Mouse (Mus musculus) spleen, adult 10 weeks (tissue): ENCODE measurements around the gene Dido1. TPM values are rescaled to one million over a fixed set of nuclear protein-coding genes. Genes with fewer than 3 reads are reported as not detected.

ENCODE experiments used
- polyA plus RNA-seq: library from polyadenylated mRNA; stranded (reverse); fragments of 350-450 nt; fragmentation: Illumina TruSeq; extraction: RNeasy Lipid Tissue Mini Kit (QIAGEN cat#74804); gene quantifications from one replicate; pipeline ENCODE4 v1.2.3, GENCODE M21; 2015; ENCODE audit warnings: low replicate concordance; ENCODE audit not compliant: insufficient read depth

The Dido1 gene
- polyA plus RNA-seq: 56.4 TPM

DNA sequence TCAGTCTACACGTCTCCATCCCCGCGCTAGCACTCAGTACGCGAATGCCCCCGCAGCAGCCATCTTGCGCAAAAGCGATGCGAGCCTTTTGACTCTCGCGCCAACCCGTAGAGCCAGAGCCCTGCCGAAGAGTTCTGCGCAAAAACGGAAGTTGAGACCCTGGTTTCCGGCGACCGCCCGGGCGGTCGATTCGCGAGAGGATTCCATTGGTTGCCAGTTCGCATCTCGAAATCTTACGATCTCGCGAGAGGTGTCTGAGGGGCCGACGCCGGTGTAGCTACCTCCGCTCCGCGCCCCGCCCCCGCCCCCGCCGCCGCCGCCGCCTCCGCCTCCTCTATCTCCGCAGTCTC lies at the start of gene Dido1, which contains the start of gene Gid8:
Dido1 (minus strand) TSS at position 77 of the 350 bp plus-strand sequence.
Gid8 (plus strand) TSS at position 195 of the 350 bp plus-strand sequence.

DNA sequence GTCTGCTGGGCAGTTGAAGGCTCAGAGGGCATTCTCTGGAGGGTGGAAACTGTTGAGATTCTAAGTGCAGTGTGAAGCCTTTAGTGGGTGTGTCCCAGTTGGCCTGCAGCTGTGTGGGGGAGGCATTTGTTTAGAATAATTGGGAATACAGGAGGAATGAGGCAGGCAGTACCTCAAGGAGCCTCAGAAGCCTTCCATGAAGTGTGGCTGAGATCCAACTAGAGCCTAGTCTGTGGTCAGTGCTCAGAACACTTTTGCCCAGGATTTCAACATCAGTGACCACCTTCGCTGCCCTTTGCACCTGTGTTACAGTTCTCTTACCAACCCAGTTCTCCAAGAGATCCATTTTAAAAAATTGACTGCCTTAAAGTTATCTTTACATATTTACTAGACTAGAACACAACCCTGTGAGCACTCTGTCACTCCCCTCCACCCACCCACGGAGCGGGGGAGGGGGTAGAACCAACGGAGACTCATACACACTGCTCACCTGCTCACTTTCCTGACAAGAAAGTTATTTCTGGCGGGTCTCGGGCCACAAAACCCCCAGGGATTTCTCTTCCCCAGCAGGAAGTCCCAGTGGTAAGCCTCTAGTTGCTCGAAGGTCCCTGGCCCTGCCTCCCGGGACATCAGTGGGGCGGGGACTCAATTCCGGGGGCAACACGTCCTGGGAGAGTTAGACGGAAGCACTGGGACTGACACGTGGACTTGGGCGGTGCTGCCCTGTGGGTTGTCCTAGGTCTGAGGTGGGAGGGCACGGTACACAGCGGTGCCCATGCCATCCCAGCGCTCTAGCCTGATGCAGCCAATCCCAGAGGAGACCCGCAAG lies 15.0 kb upstream of the Dido1 start, which contains the start of gene Slc17a9:
Slc17a9 (plus strand) TSS at position 679 of the 829 bp plus-strand sequence.

GRCm38 (mm10) chr2:180642555-180643260 lies 67.1 kb downstream of the Dido1 start, which contains the start of gene Tcfl5:
TSS of gene Tcfl5 (minus strand) at chr2:180642708.

Other genes with a start within 250 kb of the Dido1 start
- gene Ntsr1, start 210.0 kb downstream of the Dido1 start, polyA plus RNA-seq: not detected
- gene Mrgbp, start 128.7 kb downstream of the Dido1 start, polyA plus RNA-seq: 40.6 TPM
- 44.4 TPM for gene Ogfr, start 120.8 kb downstream of the Dido1 start, polyA plus RNA-seq
- gene Col9a3, start 112.2 kb downstream of the Dido1 start, polyA plus RNA-seq: 1.2 TPM
- gene Tcfl5, start 67.3 kb downstream of the Dido1 start, polyA plus RNA-seq: not detected
- gene Gid8, start 118 bp upstream of the Dido1 start, polyA plus RNA-seq: 77.1 TPM
- gene Slc17a9, start 15.3 kb upstream of the Dido1 start, polyA plus RNA-seq: 17.0 TPM
- not detected for gene Bhlhe23, start 66.9 kb upstream of the Dido1 start, polyA plus RNA-seq
- gene Ythdf1, start 210.9 kb upstream of the Dido1 start, polyA plus RNA-seq: 65.2 TPM
- not detected for gene Birc7, start 219.0 kb upstream of the Dido1 start, polyA plus RNA-seq
- gene Nkain4, start 244.7 kb upstream of the Dido1 start, polyA plus RNA-seq: 1.1 TPM